Mouse (Mus musculus) liver, embryonic 13.5 days (tissue): Measurements from ENCODE around the gene Chil3. TPM values are rescaled to one million over a fixed set of nuclear protein-coding genes. Genes with fewer than 3 reads are reported as not detected.
"Not testable (repeated sequence)": the region's sequence is repeated elsewhere in the genome, so short reads cannot be mapped to it uniquely, and the experiment has no call there.

ENCODE experiments used
- ATAC-seq: fragments of 200-750 bp; cut with Nextera tagmentation; 2 replicates; pipeline ENCODE4 v1.8.0; 2017; ENCODE audit warnings: low read depth, mild to moderate bottlenecking, moderate number of reproducible peaks, moderate library complexity
- DNase-seq: peaks from one replicate; pipeline ENCODE4 v3.0.0; 2022
- H3K27ac ChIP-seq: fragments of 300-500 bp; sonication (generic); 2 replicates; pipeline ENCODE4 v1.5.1; 2015; ENCODE audit warnings: moderate library complexity, mild to moderate bottlenecking, inconsistent platforms
- H3K27me3 ChIP-seq: fragments of 300-500 bp; sonication (generic); 2 replicates; pipeline ENCODE4 v1.6.1; 2015; ENCODE audit warnings: mild to moderate bottlenecking, inconsistent platforms
- H3K36me3 ChIP-seq: fragments of 300-500 bp; sonication (generic); 2 replicates; pipeline ENCODE4 v1.6.1; 2015; ENCODE audit warnings: mild to moderate bottlenecking, inconsistent platforms
- H3K4me1 ChIP-seq: fragments of 300-500 bp; sonication (generic); replicated peaks from 2 replicates; pipeline ENCODE4 v1.6.1; 2015; ENCODE audit warnings: inconsistent platforms
- H3K4me2 ChIP-seq: fragments of 300-500 bp; sonication (generic); 2 replicates; pipeline ENCODE4 v1.6.1; 2015; ENCODE audit warnings: inconsistent platforms, mild to moderate bottlenecking, moderate library complexity
- H3K4me3 ChIP-seq: fragments of 300-500 bp; sonication (generic); replicated peaks from 2 replicates; pipeline ENCODE4 v1.5.1; 2015; ENCODE audit warnings: mild to moderate bottlenecking, inconsistent platforms
- H3K9ac ChIP-seq: fragments of 300-500 bp; sonication (generic); 2 replicates; pipeline ENCODE4 v1.6.1; 2015; ENCODE audit warnings: mild to moderate bottlenecking, inconsistent platforms
- H3K9me3 ChIP-seq: fragments of 300-500 bp; sonication (generic); replicated peaks from 2 replicates; pipeline ENCODE4 v1.6.1; 2016; ENCODE audit warnings: inconsistent platforms
- WGBS: fragments of 180-500 bp; shearing (Covaris S2); methylation state at CpG from one replicate; pipeline ENCODE4 v1.1.7; 2015; ENCODE audit not compliant: insufficient replicate concordance; 5-methylcytosine and 5-hydroxymethylcytosine counted together
- polyA plus RNA-seq: library from polyadenylated mRNA; unstranded; fragments of >200 nt; fragmentation: Nextera tagmentation; extraction: Ambion mirVana; gene quantifications from 2 replicates; pipeline ENCODE4 v1.2.1, GENCODE M21; 2015

Chil3 gene
- polyA plus RNA-seq = 0.16 and 0.29 TPM in 2 replicates

- Histone ChIP-seq H3K9me3 (peaks cover 5% of the 10 kb centered on the region; the same call in 1 of the 2 replicates), H3K27ac (no peak within 1 kb of the TSS), H3K4me2 (no peak within 1 kb of the TSS), H3K9ac (no peak within 1 kb of the TSS), H3K27me3 (no peaks in the 10 kb centered on the region), H3K4me1 (no peaks in the 10 kb centered on the region), H3K36me3 (no peaks in the 10 kb centered on the region), H3K4me3 (no peak within 1 kb of the TSS)
- ATAC-seq (no peak), DNase-seq (no peak)
- 53% methylated on average over 3 of the region's 3 CpGs for WGBS
These were observed at the start of gene Chil3 for GRCm38 (mm10) chr3:106167464-106167863. Gene Chil3 (minus strand): TSS chr3:106167564.

GRCm38 (mm10) chr3:106198030-106198429 is 30.7 kb upstream of the Chil3 start:
- not testable (repeated sequence) for H3K4me3 ChIP-seq

GRCm38 (mm10) chr3:106197246-106197645 is 29.9 kb upstream of the Chil3 start:
- WGBS = 43% methylated on average over 2 of the region's 2 CpGs
- H3K27ac ChIP-seq, H3K9ac ChIP-seq, H3K4me1 ChIP-seq, DNase-seq, H3K4me3 ChIP-seq, H3K27me3 ChIP-seq, H3K36me3 ChIP-seq, ATAC-seq, H3K9me3 ChIP-seq, H3K4me2 ChIP-seq: not testable (repeated sequence)

More at GRCm38 (mm10) chr3:106198030-106198429, 30.7 kb upstream of the Chil3 start:
- H3K27me3 ChIP-seq, ATAC-seq, H3K27ac ChIP-seq, H3K9ac ChIP-seq, H3K4me2 ChIP-seq, H3K4me1 ChIP-seq, H3K36me3 ChIP-seq, H3K9me3 ChIP-seq, DNase-seq: not testable (repeated sequence)
- WGBS = 33% methylated on average over 1 of the region's 1 CpGs

- no peak for DNase-seq
- Histone ChIP-seq H3K36me3 (no peaks in the 10 kb centered on the region), H3K4me3 (no peak overlapping the region), H3K9ac (no peak overlapping the region), H3K27me3 (no peaks in the 10 kb centered on the region), H3K4me1 (no peaks in the 10 kb centered on the region), H3K4me2 (no peak overlapping the region), H3K9me3 (peaks cover 8% of the 10 kb centered on the region; the same call in 1 of the 2 replicates), H3K27ac (no peak overlapping the region)
- ATAC-seq = no peak
These were observed 28.9 kb upstream of the Chil3 start for GRCm38 (mm10) chr3:106196276-106196675.

GRCm38 (mm10) chr3:106195486-106195885 is 28.1 kb upstream of the Chil3 start:
- peaks cover 8% of the 10 kb centered on the region; the same call in 1 of the 2 replicates for H3K9me3 ChIP-seq
- H3K9ac ChIP-seq = no peak overlapping the region
- no peaks in the 10 kb centered on the region for H3K27me3 ChIP-seq
- H3K4me1 ChIP-seq = no peaks in the 10 kb centered on the region
- no peak overlapping the region for H3K4me2 ChIP-seq
- no peak overlapping the region for H3K4me3 ChIP-seq
- WGBS = 74% methylated on average over 12 of the region's 12 CpGs
- no peak overlapping the region for H3K27ac ChIP-seq
- ATAC-seq = no peak
- H3K36me3 ChIP-seq = no peaks in the 10 kb centered on the region
- DNase-seq = no peak

GRCm38 (mm10) chr3:106187991-106188390 is 20.6 kb upstream of the Chil3 start:
- no peak overlapping the region for H3K4me2 ChIP-seq
- H3K27me3 ChIP-seq = no peaks in the 10 kb centered on the region
- no peak for DNase-seq
- H3K9me3 ChIP-seq = peaks cover 29% of the 10 kb centered on the region
- H3K36me3 ChIP-seq = no peaks in the 10 kb centered on the region
- no peak for ATAC-seq
- H3K4me1 ChIP-seq = no peaks in the 10 kb centered on the region
- no peak overlapping the region for H3K4me3 ChIP-seq
- 50% methylated on average over 2 of the region's 2 CpGs for WGBS
- H3K9ac ChIP-seq = no peak overlapping the region
- H3K27ac ChIP-seq = no peak overlapping the region

- H3K27me3 ChIP-seq = no peaks in the 10 kb centered on the region
- H3K27ac ChIP-seq = no peak overlapping the region
- no peaks in the 10 kb centered on the region for H3K4me1 ChIP-seq
- H3K4me2 ChIP-seq = no peak overlapping the region
- H3K36me3 ChIP-seq = no peaks in the 10 kb centered on the region
- peaks cover 17% of the 10 kb centered on the region for H3K9me3 ChIP-seq
- ATAC-seq (no peak), DNase-seq (no peak)
- no peak overlapping the region for H3K9ac ChIP-seq
- WGBS = 71% methylated on average over 13 of the region's 13 CpGs
- no peak overlapping the region for H3K4me3 ChIP-seq
These were observed 10.3 kb upstream of the Chil3 start for GRCm38 (mm10) chr3:106177509-106178189.

GRCm38 (mm10) chr3:106174971-106175370 is 7.6 kb upstream of the Chil3 start:
- peaks cover 15% of the 10 kb centered on the region for H3K9me3 ChIP-seq
- WGBS = 28% methylated on average over 2 of the region's 2 CpGs
- DNase-seq, H3K9ac ChIP-seq, H3K27ac ChIP-seq, H3K4me2 ChIP-seq, H3K27me3 ChIP-seq, ATAC-seq, H3K4me1 ChIP-seq, H3K4me3 ChIP-seq, H3K36me3 ChIP-seq: not testable (repeated sequence)

- not testable (repeated sequence) for H3K4me2 ChIP-seq, H3K36me3 ChIP-seq, ATAC-seq, H3K4me1 ChIP-seq, H3K27ac ChIP-seq, H3K9ac ChIP-seq, DNase-seq, H3K27me3 ChIP-seq, H3K4me3 ChIP-seq
- 37% methylated on average over 2 of the region's 2 CpGs for WGBS
- peaks cover 10% of the 10 kb centered on the region for H3K9me3 ChIP-seq
These were observed 5.1 kb upstream of the Chil3 start for GRCm38 (mm10) chr3:106172506-106172905.

- Histone ChIP-seq H3K27ac (no peak overlapping the region), H3K9ac (no peak overlapping the region), H3K4me1 (no peaks in the 10 kb centered on the region), H3K4me2 (no peak overlapping the region), H3K36me3 (no peaks in the 10 kb centered on the region), H3K9me3 (peaks cover 5% of the 10 kb centered on the region; the same call in 1 of the 2 replicates), H3K4me3 (no peak overlapping the region), H3K27me3 (no peaks in the 10 kb centered on the region)
- DNase-seq = no peak
- ATAC-seq = no peak
- 65% methylated on average over 1 of the region's 1 CpGs for WGBS
These were observed 3.9 kb upstream of the Chil3 start for GRCm38 (mm10) chr3:106171135-106171731.

- ATAC-seq (no peak), DNase-seq (no peak)
- no peak overlapping the region for H3K4me3 ChIP-seq
- no peak overlapping the region for H3K27ac ChIP-seq
- H3K9ac ChIP-seq = no peak overlapping the region
- no peaks in the 10 kb centered on the region for H3K36me3 ChIP-seq
- WGBS = 17% methylated on average over 1 of the region's 1 CpGs
- H3K27me3 ChIP-seq = no peaks in the 10 kb centered on the region
- H3K4me1 ChIP-seq = no peaks in the 10 kb centered on the region
- H3K9me3 ChIP-seq = peaks cover 5% of the 10 kb centered on the region; the same call in 1 of the 2 replicates
- H3K4me2 ChIP-seq = no peak overlapping the region
These were observed 3.2 kb upstream of the Chil3 start for GRCm38 (mm10) chr3:106170522-106171053.
